Mouse (Mus musculus): ENCODE data around the gene Efnb1. TPM values are rescaled to one million over a fixed set of nuclear protein-coding genes. Genes with fewer than 3 reads are reported as not detected.

Efnb1 gene
- polyA plus RNA-seq, 1 experiment from 2014 or later = 59.1 TPM

- no peaks in the 10 kb centered on the region for H3K9me3 ChIP-seq (ENCODE audit: low read length)
- ATAC-seq (ENCODE audit: low FRiP score, low TSS enrichment) = no peak
- peaks cover 27% of the 10 kb centered on the region for H3K4me1 ChIP-seq (ENCODE audit: insufficient read depth, low read length)
- no peak overlapping the region for H3K4me3 ChIP-seq (ENCODE audit: low read length)
- peaks cover 20% of the 10 kb centered on the region; the same call in 1 of the 2 replicates for H3K36me3 ChIP-seq (ENCODE audit: insufficient read depth, low read length)
- 35% methylated on average over 3 of the region's 3 CpGs for WGBS
- H3K27me3 ChIP-seq (ENCODE audit: insufficient read depth, low read length) = peaks cover 6% of the 10 kb centered on the region
- H3K9ac ChIP-seq (replicated peaks; ENCODE audit: low read length) = no peak overlapping the region
- no peak overlapping the region for H3K27ac ChIP-seq (ENCODE audit: low read length)
- no peak overlapping the region for H3K4me2 ChIP-seq (replicated peaks; ENCODE audit: low read depth, low read length)
These were observed 16.2 kb downstream of the Efnb1 start for GRCm38 (mm10) chrX:99152141-99152540.

GRCm38 (mm10) chrX:99152566-99153265, 16.8 kb downstream of the Efnb1 start:
- no peaks in the 10 kb centered on the region for H3K9me3 ChIP-seq (ENCODE audit: low read length)
- H3K4me1 ChIP-seq (ENCODE audit: insufficient read depth, low read length) = peaks cover 21% of the 10 kb centered on the region
- H3K27me3 ChIP-seq (ENCODE audit: insufficient read depth, low read length) = peaks cover 7% of the 10 kb centered on the region
- H3K9ac ChIP-seq (replicated peaks; ENCODE audit: low read length) = no peak overlapping the region
- no peak overlapping the region for H3K27ac ChIP-seq (ENCODE audit: low read length)
- no peak overlapping the region for H3K4me3 ChIP-seq (ENCODE audit: low read length)
- ATAC-seq (ENCODE audit: low FRiP score, low TSS enrichment) = no peak
- peaks cover 14% of the 10 kb centered on the region; the same call in 1 of the 2 replicates for H3K36me3 ChIP-seq (ENCODE audit: insufficient read depth, low read length)
- no peak overlapping the region for H3K4me2 ChIP-seq (replicated peaks; ENCODE audit: low read depth, low read length)
- WGBS = 40% methylated on average over 9 of the region's 9 CpGs

GRCm38 (mm10) chrX:99153266-99153646, 17.3 kb downstream of the Efnb1 start:
- Histone ChIP-seq H3K4me2 (replicated peaks; ENCODE audit: low read depth, low read length) (no peak overlapping the region), H3K36me3 (ENCODE audit: insufficient read depth, low read length) (peaks cover 10% of the 10 kb centered on the region; the same call in 1 of the 2 replicates), H3K9ac (replicated peaks; ENCODE audit: low read length) (no peak overlapping the region), H3K4me3 (ENCODE audit: low read length) (no peak overlapping the region), H3K27ac (ENCODE audit: low read length) (no peak overlapping the region), H3K4me1 (ENCODE audit: insufficient read depth, low read length) (peaks cover 16% of the 10 kb centered on the region), H3K9me3 (ENCODE audit: low read length) (no peaks in the 10 kb centered on the region), H3K27me3 (ENCODE audit: insufficient read depth, low read length) (peaks cover 12% of the 10 kb centered on the region)
- ATAC-seq (ENCODE audit: low FRiP score, low TSS enrichment) = no peak
- WGBS = 47% methylated on average over 3 of the region's 3 CpGs

GRCm38 (mm10) chrX:99154358-99154757, 18.4 kb downstream of the Efnb1 start:
- Histone ChIP-seq H3K4me2 (replicated peaks; ENCODE audit: low read depth, low read length) (no peak overlapping the region), H3K27me3 (ENCODE audit: insufficient read depth, low read length) (peaks cover 15% of the 10 kb centered on the region), H3K36me3 (ENCODE audit: insufficient read depth, low read length) (peaks cover 9% of the 10 kb centered on the region; the same call in 1 of the 2 replicates), H3K4me3 (ENCODE audit: low read length) (no peak overlapping the region), H3K9ac (replicated peaks; ENCODE audit: low read length) (no peak overlapping the region), H3K27ac (ENCODE audit: low read length) (no peak overlapping the region), H3K9me3 (ENCODE audit: low read length) (no peaks in the 10 kb centered on the region), H3K4me1 (ENCODE audit: insufficient read depth, low read length) (peaks cover 8% of the 10 kb centered on the region; the same call in 1 of the 2 replicates)
- ATAC-seq (ENCODE audit: low FRiP score, low TSS enrichment) = no peak
- WGBS = 68% methylated on average over 5 of the region's 5 CpGs

- Histone ChIP-seq H3K27me3 (ENCODE audit: insufficient read depth, low read length) (peaks cover 27% of the 10 kb centered on the region), H3K36me3 (ENCODE audit: insufficient read depth, low read length) (no peaks in the 10 kb centered on the region), H3K4me1 (ENCODE audit: insufficient read depth, low read length) (no peaks in the 10 kb centered on the region), H3K9ac (replicated peaks; ENCODE audit: low read length) (no peak overlapping the region), H3K4me2 (replicated peaks; ENCODE audit: low read depth, low read length) (no peak overlapping the region), H3K27ac (ENCODE audit: low read length) (no peak overlapping the region), H3K9me3 (ENCODE audit: low read length) (no peaks in the 10 kb centered on the region), H3K4me3 (ENCODE audit: low read length) (no peak overlapping the region)
- WGBS = 69% methylated on average over 8 of the region's 8 CpGs
- no peak for ATAC-seq (ENCODE audit: low FRiP score, low TSS enrichment)
These were observed 23.1 kb downstream of the Efnb1 start for GRCm38 (mm10) chrX:99159020-99159419.

GRCm38 (mm10) chrX:99164111-99164510, 28.2 kb downstream of the Efnb1 start:
- Histone ChIP-seq H3K4me1 (ENCODE audit: insufficient read depth, low read length) (no peaks in the 10 kb centered on the region), H3K36me3 (ENCODE audit: insufficient read depth, low read length) (no peaks in the 10 kb centered on the region), H3K27me3 (ENCODE audit: insufficient read depth, low read length) (peaks cover 29% of the 10 kb centered on the region; the same call in 1 of the 2 replicates), H3K27ac (ENCODE audit: low read length) (no peak overlapping the region), H3K9me3 (ENCODE audit: low read length) (no peaks in the 10 kb centered on the region), H3K9ac (replicated peaks; ENCODE audit: low read length) (no peak overlapping the region), H3K4me2 (replicated peaks; ENCODE audit: low read depth, low read length) (no peak overlapping the region), H3K4me3 (ENCODE audit: low read length) (no peak overlapping the region)
- no peak for ATAC-seq (ENCODE audit: low FRiP score, low TSS enrichment)
- 79% methylated on average over 2 of the region's 2 CpGs for WGBS

- Histone ChIP-seq H3K27ac (ENCODE audit: low read length) (no peak overlapping the region), H3K9me3 (ENCODE audit: low read length) (no peaks in the 10 kb centered on the region), H3K4me1 (ENCODE audit: insufficient read depth, low read length) (no peaks in the 10 kb centered on the region), H3K4me3 (ENCODE audit: low read length) (no peak overlapping the region), H3K36me3 (ENCODE audit: insufficient read depth, low read length) (no peaks in the 10 kb centered on the region), H3K4me2 (replicated peaks; ENCODE audit: low read depth, low read length) (no peak overlapping the region), H3K27me3 (ENCODE audit: insufficient read depth, low read length) (peaks cover 33% of the 10 kb centered on the region; the same call in 1 of the 2 replicates), H3K9ac (replicated peaks; ENCODE audit: low read length) (no peak overlapping the region)
- WGBS = 77% methylated on average over 4 of the region's 4 CpGs
- ATAC-seq (ENCODE audit: low FRiP score, low TSS enrichment) = no peak
These were observed 29.0 kb downstream of the Efnb1 start for GRCm38 (mm10) chrX:99164855-99165368.

GRCm38 (mm10) chrX:99167014-99167413, 31.1 kb downstream of the Efnb1 start:
- no peak overlapping the region for H3K9ac ChIP-seq (replicated peaks; ENCODE audit: low read length)
- peaks cover 28% of the 10 kb centered on the region; the same call in 1 of the 2 replicates for H3K27me3 ChIP-seq (ENCODE audit: insufficient read depth, low read length)
- no peak for ATAC-seq (ENCODE audit: low FRiP score, low TSS enrichment)
- no peak overlapping the region for H3K4me3 ChIP-seq (ENCODE audit: low read length)
- H3K4me2 ChIP-seq (replicated peaks; ENCODE audit: low read depth, low read length) = no peak overlapping the region
- H3K27ac ChIP-seq (ENCODE audit: low read length) = no peak overlapping the region
- H3K4me1 ChIP-seq (ENCODE audit: insufficient read depth, low read length) = peaks cover 4% of the 10 kb centered on the region; the same call in 1 of the 2 replicates
- 83% methylated on average over 1 of the region's 1 CpGs for WGBS
- no peaks in the 10 kb centered on the region for H3K9me3 ChIP-seq (ENCODE audit: low read length)
- no peaks in the 10 kb centered on the region for H3K36me3 ChIP-seq (ENCODE audit: insufficient read depth, low read length)

GRCm38 (mm10) chrX:99167550-99167949, 31.6 kb downstream of the Efnb1 start:
- 50% methylated on average over 7 of the region's 7 CpGs for WGBS
- Histone ChIP-seq H3K4me1 (ENCODE audit: insufficient read depth, low read length) (peaks cover 6% of the 10 kb centered on the region; the same call in 1 of the 2 replicates), H3K27me3 (ENCODE audit: insufficient read depth, low read length) (peaks cover 27% of the 10 kb centered on the region; the same call in 1 of the 2 replicates), H3K27ac (ENCODE audit: low read length) (no peak overlapping the region), H3K9me3 (ENCODE audit: low read length) (no peaks in the 10 kb centered on the region), H3K4me3 (ENCODE audit: low read length) (no peak overlapping the region), H3K36me3 (ENCODE audit: insufficient read depth, low read length) (no peaks in the 10 kb centered on the region), H3K9ac (replicated peaks; ENCODE audit: low read length) (no peak overlapping the region), H3K4me2 (replicated peaks; ENCODE audit: low read depth, low read length) (no peak overlapping the region)
- ATAC-seq (ENCODE audit: low FRiP score, low TSS enrichment) = no peak

GRCm38 (mm10) chrX:99172301-99172700, 36.4 kb downstream of the Efnb1 start:
- peak; percentile 92 for ATAC-seq (ENCODE audit: low FRiP score, low TSS enrichment)
- Histone ChIP-seq H3K4me2 (replicated peaks; ENCODE audit: low read depth, low read length) (no peak overlapping the region), H3K27me3 (ENCODE audit: insufficient read depth, low read length) (peaks cover 17% of the 10 kb centered on the region; the same call in 1 of the 2 replicates), H3K9me3 (ENCODE audit: low read length) (no peaks in the 10 kb centered on the region), H3K36me3 (ENCODE audit: insufficient read depth, low read length) (no peaks in the 10 kb centered on the region), H3K27ac (ENCODE audit: low read length) (peak overlapping the region; percentile 72), H3K9ac (replicated peaks; ENCODE audit: low read length) (no peak overlapping the region), H3K4me1 (ENCODE audit: insufficient read depth, low read length) (peaks cover 6% of the 10 kb centered on the region; the same call in 1 of the 2 replicates), H3K4me3 (ENCODE audit: low read length) (no peak overlapping the region)
- 27% methylated on average over 5 of the region's 5 CpGs for WGBS

All from kidney, embryonic 16.5 days (tissue).